Mouse (Mus musculus) telencephalon, adult 2 months (tissue): ENCODE measurements at regions not wholly inside any gene's neighbourhood (a gene's known extent, or its start where the extent isn't known, plus 50 kb on each side); places are given as distances from the start of the nearest gene placed in this dataset.

Experiments
- DNase-seq: peaks from one replicate; pipeline ENCODE4 v3.0.0-alpha.2; 2011; ENCODE audit warnings: low read depth, low spot score

DNA sequence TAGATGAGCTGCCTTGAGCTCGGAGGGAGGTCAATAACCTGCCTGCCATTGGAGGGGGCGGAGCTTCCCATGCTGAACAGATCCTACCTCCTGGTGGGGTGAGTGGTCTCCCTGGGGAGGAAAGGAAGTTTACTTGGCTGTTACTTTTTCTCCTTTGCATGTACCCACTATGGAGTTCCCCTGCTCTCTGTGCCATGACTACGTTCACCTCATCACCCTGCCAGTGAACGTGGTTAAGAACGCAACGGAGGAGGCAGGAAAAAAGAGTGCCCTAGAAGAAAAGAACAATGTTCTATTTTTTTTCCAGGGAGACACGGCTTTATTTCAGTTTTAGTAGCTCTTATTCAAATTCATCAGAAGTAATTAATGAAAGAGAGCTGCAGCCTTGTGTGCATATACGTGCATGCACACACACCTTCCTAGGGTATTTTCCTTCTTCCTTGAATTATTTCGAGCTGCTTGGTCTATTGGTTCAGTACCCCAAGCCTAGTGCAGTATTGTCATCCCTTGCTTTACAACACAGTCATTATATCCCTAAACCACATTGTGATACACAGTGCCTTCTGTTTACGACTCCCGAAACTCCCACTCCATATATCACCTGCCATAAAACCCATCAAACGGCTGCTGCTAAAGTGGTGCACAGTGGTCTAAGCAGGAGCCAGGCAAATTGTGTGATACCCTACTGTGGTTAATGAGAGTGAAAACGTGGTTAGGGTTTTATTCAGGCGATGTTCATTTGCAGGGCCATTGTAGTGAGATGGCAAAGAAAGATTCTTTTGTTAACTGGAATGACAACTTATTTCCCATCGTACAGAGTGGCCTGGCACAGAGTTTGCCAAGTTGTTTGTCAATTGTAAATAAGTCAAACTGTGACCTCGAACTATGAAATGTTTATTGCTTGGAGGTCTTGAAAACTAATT is 608.0 kb downstream of the Bcl11a start:
- no peak for DNase-seq

DNA sequence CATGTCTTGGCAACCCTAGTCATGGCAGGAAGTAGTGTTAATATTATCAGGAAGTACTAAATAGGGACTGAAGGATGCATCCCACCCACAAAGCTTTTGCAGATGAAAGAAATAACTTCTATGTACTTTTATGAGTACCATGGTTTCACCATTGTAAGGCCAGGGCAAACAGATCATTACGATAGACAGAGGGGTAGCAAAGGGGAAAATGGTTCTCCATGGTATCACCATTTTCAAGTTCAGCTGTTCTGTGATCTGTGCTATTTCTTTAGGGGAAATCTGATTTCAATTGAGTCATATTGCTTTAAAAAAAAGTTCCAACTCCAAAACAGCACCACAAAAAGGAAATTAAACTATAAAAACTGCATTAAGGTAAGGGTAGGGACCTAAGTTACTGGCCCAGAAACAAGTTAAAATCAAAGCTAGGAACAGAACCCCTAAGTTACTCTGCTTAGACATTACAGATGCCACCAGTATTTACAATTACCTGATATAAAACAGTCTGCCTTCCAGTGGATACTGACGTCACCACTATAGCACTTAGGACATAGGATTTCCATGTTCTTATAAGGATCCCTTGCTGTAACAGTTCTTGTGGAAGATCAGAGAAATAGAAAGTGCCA is 610.4 kb downstream of the Bcl11a start:
- no peak for DNase-seq

DNA sequence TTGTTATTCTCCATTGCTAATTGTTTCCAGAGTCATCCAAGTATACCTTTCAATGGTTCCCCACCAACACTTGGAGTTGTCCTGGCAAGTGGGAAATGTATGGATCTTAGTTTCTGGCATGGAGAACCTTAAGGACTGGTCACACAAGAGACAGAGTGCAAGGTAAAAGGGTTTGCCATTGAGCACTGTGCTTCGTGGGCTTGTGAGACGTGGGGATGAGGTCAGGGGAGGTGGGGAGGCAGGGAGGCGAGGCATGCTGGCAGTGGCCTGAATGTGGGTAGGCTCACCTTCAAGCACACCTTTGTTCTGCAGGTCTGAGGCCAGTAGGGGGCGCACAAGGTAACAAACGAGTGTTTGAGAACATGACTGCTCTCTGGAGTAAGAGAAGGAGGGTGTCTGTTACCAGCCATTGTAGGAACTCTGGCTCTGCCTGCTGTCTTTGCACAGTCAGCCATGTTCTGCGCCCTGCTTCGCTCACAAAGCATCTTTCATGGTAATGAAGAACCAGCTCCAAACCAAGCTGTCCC is 612.0 kb downstream of the Bcl11a start:
- no peak for DNase-seq

DNA sequence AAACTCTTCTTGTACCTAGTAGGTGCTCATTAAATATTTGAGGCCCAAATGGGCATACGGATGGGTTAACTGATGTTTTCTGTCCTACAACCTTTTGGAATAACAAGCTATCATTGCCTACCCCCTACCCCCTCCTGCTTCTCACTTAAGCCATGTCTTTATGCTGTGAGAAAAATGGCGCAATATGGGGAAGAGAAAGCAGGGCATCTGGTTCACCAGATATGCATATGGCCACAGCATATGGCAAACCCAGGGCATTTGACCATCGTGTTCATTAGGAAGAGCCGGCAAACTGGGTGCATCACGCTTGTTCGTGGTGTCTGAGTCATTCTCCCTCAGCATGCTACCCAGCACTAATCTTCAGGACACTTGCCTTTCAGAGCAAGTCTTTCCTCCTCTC is 616.1 kb downstream of the Bcl11a start:
- no peak for DNase-seq

DNA sequence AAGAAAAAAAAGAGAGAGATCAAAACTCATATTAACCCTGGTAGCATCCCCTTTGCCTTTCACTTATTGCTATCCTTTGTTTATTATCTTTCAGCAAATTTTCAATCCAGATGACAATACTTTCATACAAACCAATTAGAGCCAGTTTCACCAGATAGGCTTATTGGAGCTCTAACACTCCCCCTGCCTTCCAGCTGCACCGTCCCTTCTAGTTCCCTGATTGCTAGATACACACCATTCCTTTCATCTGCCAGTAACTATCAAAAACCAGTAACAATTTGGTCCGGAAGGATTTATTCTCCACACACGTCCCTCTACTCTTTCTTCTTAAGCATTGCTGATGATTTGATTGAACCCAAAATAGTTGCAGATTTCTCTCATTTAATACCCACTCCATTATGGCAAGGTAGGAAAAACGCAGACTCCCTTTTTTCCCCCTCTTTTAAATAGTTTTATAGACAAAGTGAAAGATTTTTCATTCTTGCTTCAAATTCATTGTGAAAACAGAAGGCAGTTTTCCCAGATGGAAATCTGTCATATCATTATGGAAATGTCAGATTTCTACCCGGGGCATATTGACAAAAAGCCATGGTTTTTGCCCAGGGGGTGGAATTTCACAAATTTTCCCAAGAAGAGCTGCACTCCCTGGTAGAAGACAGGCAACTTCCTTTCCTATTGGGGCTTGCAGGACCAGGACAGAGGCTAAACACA is 617.3 kb downstream of the Bcl11a start:
- DNase-seq: no peak

DNA sequence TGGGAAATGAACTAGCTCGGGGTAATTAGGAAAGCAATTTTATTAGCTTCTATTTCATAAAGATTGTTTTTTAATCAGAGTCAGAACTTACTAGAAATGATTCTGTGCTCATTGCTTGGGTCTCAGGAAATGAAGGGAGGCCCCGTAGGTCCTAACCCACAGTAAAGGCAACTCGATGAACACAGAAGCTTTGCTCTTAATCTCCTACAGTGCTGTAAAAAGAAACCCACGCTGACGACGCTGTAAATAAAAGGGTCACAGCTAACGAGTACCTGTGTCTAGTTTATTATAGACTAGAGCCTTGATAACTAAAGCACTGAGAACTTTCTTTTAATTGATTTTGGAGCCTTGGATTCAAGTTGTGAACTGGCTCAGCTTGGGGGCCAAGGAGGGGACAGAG is 618.7 kb downstream of the Bcl11a start:
- DNase-seq: no peak

DNA sequence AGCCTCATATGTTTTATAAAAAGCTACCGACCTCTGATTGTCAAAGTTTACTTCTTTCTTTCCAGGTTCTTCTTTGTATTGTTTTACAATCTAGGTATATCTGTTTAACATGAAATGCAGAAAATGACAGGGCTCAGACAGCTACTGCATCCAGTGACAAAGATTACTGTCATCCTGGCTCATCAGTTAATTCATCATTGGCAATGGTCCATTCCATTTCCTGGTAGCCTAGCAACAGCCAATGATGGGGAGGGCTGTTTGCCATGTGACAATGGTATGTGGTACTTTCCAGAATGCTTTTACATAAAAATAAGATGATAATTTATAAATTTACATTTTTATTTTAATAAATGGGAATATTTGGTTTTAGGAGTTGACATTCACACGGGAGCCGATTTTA is 630.9 kb downstream of the Bcl11a start:
- no peak for DNase-seq

DNA sequence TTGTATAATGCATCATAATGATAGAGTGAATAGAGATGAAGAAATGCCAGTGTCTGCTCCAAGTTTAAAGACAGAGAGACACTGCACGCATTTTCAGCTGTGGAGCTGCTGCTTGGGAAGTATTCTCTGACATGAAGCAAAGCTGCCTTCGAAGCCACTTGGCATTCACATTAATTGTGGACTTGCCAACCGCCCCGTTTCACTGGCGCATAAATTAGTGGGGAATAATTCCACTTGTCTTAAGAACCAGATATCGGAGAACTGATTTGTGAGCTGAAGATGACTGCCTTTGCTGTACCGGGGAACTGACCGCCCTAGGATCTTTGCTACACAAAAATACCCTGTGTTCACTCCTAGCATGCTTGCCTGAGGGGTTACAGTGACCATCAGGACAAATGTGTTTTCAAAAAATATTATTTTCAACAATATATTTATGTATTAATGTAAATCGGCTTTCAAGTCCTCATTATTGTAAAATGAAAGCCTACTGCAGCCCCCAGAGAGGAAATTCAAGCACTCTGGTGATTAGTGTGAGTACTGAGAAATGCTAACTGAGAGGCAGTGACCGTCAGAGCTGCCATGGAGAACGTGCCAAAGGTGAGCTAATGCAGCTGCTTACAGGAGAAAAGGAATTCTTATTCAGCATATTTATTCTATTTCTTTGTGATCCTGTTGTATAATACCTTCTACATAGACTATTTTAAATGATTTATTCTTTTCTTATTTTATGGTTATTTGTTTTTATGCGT is 638.9 kb downstream of the Bcl11a start:
- DNase-seq: no peak

DNA sequence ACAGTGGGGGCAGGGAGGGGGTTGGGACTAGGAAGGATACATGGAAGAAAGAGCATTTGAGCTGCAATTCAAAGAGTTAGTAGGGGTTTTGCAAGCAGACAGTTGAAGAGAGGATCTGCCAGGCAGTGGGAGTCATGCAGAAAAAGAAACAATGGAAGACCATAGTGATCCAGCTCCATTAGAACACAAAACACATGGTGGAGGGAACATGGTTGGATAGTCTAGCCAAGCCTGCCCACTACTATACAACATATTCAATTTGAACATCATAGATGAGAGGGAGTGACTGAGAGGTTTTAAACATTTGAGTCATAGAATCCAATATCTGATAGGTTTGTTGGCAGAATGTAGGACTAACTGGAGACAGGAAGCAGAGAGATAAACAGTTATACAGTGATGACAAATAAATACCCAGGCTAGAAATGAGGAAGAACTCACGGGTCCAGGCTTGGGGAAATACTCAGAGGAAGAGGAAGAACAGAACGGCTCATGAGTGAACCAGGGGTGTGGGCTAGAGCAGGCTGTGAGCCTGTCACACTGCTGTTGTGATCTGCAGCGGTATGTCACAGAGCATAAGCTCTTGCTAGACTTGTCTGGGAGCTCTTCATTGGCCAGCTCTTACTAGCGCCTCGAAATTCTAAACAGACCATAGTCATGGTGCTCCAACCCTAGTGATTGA is 646.5 kb downstream of the Bcl11a start:
- no peak for DNase-seq

DNA sequence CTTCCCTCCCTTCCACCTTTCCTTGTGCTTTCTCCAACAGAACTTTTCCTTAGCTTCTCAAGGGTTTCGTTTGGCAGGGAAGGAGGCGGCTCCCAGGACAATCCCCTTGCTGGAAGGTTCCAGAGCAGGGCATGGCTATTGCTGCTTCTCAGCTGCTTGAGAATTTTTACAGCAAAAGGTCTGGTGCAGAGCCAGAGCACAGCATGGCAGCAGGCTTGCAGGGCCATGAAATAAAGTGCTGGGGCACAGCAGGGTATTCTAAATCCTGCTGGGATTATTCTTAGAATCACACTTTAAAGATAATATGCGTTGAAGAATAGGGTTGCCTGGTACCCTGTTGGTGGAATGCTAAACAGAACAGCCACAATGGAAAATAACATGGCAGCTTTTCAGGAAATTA is 648.5 kb downstream of the Bcl11a start:
- no peak for DNase-seq

DNA sequence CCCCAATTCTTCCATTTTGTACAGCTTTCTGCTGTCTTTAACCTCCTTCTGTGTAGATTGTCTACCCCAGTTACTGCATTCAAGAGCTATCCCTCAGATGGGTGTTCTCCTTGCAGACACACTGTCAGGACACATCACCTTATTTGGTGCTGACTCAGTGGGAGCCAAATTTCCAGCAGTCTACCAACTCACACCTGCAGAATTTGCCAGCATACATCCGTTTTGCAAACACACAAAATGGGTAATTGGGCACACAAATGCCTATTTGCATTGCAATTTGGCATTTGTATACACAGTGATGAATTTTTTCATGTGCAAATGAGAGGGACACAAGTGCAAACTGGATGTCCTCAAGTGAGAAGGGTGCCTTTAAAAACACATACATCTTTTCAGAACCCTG is 649.5 kb downstream of the Bcl11a start:
- DNase-seq: no peak

DNA sequence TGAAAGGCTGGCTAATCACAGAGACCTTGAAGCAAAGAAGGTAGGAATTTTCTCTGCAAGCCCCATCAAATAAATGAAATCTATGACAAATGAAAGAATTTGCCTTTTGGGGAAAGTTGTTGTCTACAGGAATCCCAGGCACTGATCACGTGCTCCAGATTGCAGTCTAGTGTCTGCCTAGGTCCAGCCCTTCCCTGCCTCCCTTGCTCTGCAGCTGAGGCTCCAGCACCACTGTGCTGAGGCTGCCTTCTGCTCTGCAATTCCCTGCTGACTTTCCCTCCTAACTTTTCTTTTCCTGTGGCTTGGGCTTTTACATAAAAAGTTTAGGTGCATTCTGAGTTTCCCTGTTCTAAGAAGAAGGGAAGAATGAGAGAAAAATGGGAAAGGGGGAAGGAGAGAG is 653.6 kb downstream of the Bcl11a start:
- DNase-seq: no peak

DNA sequence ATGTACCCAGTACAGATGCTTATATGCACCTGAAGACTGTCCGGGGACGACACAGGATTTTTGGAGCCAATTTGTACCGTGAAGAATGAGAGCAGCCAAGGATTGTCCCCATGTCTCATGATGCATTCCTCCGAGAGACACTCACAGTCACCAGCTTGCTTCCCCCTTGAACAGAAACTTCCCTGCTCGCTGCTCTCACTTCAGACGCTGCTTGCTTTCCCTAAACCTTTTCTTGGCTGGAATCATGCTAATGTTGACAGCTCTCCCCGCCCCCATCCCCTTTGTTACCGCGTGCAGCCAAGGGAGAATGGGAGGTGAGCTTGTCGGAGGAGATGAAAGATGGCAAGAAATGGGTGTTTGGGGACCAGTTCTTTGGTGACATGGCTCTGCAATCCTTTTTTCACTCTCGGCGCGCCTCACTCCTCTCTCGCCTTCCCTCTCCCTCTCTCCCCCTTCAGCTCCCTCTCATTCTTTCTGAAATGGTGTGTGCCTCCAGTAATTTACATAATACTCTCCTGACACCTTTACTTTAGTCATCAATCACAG is 661.9 kb downstream of the Bcl11a start:
- peak; percentile 15 for DNase-seq

DNA sequence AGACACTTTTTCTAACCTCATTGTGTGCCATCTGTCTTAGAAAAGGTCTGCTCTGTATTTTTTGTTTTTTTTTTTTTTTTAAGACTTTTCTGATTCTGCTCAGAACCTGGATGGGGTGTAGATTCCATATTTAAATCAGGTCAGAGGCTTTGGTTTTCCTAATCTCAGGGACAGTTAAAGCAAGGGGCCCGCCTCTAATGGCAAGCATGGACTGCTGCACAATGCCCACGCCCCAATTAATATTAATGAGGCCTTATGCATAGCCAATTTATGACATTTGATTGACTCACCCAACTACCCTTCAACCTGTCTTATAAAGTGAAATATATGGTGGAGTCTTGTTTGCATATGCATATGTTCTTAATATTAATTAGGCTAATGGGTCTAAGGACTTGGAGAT is 662.6 kb downstream of the Bcl11a start:
- no peak for DNase-seq

DNA sequence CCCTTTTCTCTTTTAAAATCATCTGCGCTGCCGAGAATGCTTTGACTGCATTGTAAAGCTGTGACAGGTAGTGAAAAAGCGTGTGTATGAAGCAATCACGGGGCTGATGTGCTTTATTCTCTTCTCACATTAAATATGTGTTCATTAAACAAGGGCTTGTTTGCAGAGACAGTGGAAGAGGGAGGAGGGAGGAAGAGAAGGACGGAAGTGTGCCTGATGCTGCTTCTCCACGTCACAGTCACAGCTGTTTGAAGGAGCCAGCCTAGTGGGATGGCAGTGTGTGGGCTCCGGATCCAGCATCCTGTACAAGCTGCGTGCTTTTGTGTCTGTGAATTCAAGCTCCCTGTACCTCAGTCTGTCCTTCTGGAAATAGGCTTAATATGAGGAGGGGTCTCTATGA is 664.7 kb downstream of the Bcl11a start:
- peak; percentile 67 for DNase-seq

DNA sequence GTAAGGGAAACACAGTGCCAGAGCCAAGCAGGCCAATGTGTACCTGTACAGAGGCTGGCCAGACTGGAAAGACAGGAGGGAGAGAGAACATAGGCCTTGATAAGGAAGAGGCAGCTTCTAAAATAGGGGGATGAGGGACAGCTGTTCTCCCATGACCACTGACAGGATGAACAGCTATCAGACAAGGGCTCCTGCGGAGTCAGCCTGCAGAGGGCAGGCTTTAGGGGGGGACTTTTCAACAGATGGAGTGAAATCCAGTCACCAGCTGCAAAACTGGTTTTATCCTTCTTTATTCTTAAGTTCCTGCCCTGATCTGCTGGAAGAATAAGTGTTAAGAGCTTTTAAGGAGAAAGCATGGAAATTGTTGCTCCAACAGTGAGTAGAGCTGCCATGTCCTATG is 665.6 kb downstream of the Bcl11a start:
- no peak for DNase-seq

DNA sequence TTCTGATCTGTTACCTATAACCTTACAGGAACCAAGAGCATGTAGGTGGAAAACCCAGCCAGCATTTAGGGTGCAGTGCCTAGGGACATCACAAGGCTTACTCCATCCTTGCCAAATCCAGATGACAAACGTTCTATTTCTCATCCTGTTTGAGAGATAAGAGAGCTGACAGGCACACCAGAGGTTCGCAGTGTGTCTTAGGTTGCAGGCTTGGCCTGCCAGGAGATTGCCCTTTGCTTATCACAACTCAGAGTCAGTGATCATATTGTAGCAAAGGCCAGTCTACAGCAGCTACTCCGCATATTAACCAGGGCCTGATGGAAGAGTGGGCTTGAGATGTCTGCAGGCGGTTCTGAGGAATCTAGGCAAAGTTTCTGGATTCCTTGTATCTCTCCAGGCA is 668.0 kb downstream of the Bcl11a start:
- DNase-seq: no peak

DNA sequence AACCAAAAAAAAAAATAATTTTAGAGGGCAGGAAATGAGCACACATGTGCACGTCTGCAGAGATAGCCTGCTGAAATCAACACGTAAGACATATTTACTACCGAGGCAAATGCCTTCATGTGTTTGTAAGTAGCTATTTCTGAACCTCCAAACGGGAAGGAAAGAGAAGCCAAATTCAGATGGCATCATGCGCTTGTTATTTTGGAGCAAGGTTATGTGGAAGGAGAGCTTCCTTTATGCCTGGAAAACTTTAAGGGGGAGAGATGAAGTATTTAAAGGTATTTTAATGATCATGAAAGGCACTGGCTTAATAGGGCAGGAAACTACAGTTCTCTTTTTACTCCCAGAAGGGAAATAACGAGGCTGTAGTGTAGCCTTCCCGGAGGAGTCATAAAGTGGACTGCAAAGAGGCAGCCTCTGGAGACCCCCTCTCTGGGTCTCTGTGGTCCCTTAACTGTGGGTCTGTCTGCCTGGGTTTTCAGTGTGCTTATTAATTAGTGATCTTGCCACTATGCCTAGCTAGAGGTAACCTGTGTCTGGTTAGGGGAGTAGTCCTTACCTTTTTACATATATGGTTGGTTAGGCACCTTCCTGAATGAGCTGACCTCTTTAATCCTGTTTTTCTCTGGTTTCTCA is 672.4 kb downstream of the Bcl11a start:
- no peak for DNase-seq

DNA sequence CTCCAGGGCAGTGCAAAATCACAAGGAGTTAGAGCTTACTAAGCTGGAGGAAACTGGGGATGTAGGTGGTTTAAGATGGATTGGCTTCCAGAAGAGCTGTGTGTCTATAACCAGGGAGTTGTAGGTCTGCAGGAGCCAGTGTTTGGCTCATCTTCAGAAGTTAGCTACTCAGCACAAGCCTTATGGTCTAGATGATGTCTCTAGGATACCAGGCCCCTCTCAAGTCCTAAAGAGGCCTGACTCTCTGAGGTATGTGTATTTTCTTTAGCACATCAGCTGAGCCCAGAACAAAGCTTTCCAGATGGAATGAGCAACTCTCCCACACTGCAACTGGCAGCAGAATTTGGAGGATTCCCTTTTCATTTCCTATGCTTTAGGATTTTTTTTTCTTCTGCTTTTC is 680.3 kb downstream of the Bcl11a start:
- peak; percentile 80 for DNase-seq

DNA sequence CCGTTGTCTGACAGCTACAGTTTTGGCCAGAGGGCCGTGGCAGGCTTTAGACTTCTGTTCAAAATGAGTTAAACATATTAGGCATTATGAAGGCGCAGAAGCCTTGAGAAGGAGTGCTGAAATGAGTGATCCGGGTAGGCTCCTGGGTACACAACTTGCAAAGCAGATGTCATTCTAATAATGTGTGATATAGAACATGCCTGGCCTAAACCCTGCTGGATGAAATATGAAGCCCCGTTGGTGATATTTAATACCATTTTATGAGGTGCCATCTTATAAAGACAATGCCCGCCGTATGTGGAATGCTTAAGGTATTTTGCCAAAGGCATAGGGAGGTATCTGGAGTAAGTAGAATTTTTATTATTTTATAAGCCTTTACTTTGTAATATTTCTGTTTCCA is 705.6 kb downstream of the Bcl11a start:
- no peak for DNase-seq
